Mouse (Mus musculus) layer of hippocampus, postnatal 25 days (tissue): Measurements from ENCODE around the gene Gucy1b1. TPM values are rescaled to one million over a fixed set of nuclear protein-coding genes. Genes with fewer than 3 reads are reported as not detected.

Source experiments
- microRNA-seq, 2 experiments: library from miRNA; unstranded; fragments of <30 nt; microRNA quantifications; one replicate each; pipeline ENCODE4 v1.2.0; 2021
- total RNA-seq, 2 experiments: library from RNA; stranded (reverse); gene quantifications; 2 replicates each; pipeline ENCODE4 v1.2.3; 2021

The Gucy1b1 gene
- total RNA-seq, 2 experiments from 2014 or later, result 108 to 116 TPM

Small RNAs within 50 kb of the gene (microRNA-seq; reads per million reads assigned to microRNA genes)
- gene Mir7010, result 0 to 1.1 reads per million in 2 experiments

Other genes with a start within 250 kb of the Gucy1b1 start
- 10 to 100 TPM; 16.8 to 19.8 TPM for gene Ctso, start 142.1 kb downstream of the Gucy1b1 start, total RNA-seq
- gene Tdo2, start 98.5 kb downstream of the Gucy1b1 start, total RNA-seq, result 10 to 100 TPM; 16.3 to 19.4 TPM
- not detected for gene Asic5, start 92.4 kb downstream of the Gucy1b1 start, total RNA-seq
- gene Gucy1a1, start 71.1 kb upstream of the Gucy1b1 start, total RNA-seq, result 10 to 100 TPM; 17.1 to 17.3 TPM